Mouse (Mus musculus) testis, postnatal 14 days (tissue): Measurements from ENCODE around the gene Evi5.
"Not testable (repeated sequence)": the region's sequence is repeated elsewhere in the genome, so short reads cannot be mapped to it uniquely, and the experiment has no call there.

ENCODE experiments used
- DNase-seq: peaks from one replicate; pipeline ENCODE4 v3.0.0; 2021; ENCODE audit warnings: low spot score

Gene Evi5

DNA sequence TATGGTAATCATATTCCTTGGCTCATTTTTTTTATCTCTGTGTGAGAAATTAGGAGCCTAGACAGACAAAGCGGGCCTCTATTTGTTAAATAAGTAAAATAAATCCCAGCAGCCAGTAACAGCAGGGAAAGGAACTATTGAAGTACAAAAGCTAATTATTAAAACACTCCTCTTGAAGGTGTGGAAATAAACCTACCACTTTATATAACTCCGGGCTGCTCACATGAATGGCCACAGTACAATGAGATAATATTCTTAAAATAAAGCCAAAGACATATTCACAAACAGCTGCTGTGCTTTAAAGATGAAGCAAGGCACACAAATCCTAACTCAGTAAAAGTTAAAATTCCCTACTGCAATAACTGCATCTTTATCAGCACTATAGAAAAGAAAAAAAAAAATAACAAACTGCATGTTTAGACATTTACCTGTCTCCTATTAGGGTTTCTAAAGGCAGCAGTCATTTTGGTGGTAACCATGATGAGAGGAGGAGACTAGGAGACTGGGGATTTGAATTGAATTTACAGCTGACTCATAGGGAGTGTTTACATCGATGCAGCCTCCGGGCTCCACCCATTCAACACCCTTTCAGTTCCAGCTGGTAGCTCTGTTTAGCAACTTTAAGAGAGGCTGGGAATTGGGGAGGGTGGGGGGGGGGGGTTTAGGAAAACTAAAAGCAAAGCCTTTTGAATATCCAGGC lies at the start of gene Evi5:
TSS of gene Evi5 (minus strand) at position 547 of the 700 bp plus-strand sequence.
- DNase-seq: no peak

DNA sequence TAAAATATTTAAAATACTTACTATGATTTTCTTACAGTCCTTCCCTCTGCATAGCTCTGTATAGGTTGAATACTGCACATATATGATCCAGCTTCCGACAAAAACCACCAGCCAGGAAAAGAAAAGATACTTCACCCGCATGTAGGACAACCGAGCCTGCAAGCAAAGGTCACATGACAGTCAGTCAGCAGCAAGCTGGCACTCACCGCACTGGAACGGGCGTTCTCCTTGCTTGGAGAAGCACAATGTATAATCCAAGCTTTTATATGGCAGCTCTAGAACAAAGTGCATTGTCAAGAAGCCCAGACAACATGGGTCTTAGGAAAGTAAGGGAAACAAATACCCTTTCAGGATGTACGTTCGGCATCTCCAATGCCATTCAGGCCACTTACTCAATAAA lies 49.7 kb upstream of the Evi5 start:
- DNase-seq: no peak

DNA sequence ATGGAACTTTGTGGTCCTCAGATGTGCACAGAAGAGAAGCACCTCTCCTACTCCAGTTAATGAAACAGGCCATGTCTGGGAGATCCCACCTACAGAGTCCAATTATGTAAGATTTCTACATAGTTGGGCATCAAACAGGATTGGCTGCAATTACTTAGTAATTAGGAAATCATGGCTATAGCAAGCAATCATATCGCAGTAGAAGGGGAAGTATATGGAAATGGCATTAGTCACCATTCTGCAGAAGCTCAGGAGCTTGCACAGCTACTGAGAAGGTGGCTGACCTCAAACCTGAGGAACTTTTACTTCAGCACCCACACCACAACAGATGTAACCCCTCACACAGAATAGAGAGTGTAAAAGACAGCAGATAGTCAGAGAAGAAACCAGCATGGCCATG lies 47.9 kb upstream of the Evi5 start:
- DNase-seq: no peak

DNA sequence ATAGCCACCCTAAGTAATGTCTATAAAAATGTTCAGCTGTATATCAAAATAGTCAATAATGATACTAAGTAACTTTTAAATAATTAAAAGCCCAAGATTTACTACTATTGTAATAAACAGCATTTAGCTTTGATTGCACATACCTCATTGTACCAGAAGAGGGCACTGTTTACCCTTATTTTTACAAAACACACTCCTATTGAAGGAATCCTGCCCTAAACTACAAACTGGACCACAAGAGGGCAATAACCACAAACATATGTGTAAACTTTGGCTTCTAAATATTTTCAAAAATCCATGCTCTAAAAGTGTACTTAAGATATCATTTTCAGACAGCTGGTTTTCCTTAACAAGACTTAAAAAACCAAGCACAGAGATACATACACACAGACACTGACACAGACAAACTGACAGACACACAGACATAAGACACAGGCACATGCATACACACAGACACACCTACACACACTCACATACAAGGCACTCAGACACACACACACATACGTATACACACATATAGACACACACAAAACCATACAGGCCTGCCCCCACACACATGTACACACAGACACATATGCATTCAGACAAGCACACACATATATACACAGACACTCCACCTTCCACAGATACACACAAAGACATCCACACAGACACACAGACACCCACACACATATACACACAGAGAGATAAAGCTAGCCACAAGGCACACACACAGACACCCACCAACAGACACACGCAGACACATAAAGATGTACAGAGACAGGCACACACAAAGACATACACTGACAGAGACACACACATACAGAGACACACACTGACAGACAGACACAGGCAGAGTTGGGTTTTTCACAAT lies 46.7 kb upstream of the Evi5 start:
- DNase-seq: no peak

DNA sequence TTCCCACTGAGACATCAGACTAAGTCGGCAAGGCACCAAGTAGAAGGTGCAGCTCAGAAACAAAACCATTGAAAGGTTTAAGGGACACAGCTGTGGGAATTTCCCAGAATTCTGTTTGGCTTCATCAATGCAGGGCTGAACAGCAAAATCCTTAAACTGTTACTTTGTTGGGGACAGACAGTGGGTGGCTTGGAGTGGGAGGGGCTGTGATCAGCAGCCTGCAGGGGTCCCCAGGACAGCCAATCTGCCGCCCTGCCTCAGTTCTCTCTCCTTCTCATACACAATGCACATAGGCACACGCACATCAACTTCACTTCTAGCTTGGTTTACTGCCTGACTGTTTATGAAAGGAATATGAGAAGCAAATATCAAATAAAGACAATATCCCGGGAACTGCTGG lies 40.4 kb upstream of the Evi5 start:
- no peak for DNase-seq

DNA sequence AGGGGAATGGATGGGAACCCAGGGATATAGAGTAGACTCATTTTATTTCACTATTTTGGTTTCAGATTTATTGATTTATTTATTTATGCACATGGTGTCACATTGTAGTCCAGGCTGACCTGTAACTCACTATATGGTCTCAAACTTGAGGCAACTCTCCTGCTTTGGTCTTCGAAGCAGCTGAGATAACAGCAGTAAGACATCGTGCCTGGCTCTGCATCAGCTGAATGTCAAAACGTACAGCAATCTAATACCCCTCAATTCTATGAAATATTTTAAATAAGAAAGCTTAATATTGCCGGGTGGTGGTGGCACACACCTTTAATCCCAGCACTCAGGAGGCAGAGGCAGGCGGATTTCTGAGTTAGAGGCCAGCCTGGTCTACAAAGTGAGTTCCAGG lies 36.1 kb upstream of the Evi5 start:
- DNase-seq: no peak

DNA sequence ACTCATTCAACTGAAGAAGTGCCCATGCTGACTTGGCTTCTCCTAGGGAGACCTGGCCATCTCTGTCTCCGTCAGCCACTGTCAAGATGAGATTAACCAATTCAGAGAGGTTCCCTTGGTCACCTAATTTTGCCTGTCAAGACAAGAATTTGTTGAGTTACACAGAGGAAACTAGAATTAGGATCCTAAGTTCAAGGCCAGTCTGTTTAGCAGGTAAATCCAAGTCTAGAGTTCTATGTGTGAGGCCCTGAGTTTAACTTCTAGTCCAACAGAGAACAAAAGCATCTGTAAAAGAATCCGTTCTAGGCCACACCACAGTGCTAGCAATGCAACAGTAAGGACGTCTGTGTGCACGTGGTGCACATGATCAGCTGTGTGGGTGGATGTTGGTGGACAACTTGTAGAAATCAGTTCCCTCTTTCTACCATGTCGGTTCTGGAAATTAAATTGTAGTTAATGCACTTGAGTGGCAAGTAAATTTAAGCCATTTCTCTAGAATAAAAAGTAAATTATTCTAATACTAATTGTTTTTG lies 35.2 kb upstream of the Evi5 start:
- no peak for DNase-seq

DNA sequence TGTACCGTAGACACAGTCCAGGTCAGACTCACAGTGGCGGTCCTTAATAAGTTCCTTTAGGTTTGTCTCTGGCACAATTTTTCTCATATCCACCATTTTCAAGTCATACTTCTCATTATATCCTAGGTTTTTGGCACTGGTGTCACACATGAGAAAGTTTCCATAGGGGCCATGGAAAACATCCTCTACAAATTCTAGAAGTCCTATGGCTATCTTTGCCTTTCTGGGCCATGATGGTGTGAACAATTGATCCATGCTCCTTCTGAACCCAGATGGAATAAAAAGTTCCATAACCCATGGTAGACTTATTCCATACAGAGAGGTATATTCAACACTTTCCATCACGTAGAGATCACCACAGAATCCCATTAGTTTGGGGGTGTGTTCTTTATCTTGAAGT lies 34.8 kb upstream of the Evi5 start:
- no peak for DNase-seq

DNA sequence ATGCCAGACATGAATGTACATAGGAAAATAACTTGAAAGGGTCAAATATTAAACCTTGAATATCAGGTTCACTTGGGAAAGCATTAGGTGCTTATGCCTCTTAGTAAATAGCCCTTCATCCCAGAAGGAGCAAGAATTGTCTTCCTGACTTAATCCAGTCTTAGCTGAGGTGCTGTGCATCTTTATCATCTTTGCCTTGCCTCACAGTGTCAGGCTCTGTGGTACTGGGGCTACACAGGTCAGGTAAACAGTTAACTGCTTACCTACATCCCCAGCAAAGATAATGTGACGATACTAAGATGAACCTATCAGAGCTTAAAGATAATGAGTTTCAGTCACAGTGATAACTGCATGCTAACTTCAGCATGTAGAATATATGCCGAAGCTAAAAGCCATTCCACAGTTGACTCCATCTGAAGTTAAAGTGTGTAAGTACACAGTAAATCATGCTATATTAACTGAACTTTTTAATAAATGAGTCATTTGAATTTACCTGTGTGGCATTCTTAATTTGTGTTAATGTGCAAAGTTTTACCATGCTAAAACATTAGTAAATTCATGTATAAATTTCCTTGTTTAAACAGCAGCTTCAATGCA lies 33.7 kb upstream of the Evi5 start:
- DNase-seq: no peak

DNA sequence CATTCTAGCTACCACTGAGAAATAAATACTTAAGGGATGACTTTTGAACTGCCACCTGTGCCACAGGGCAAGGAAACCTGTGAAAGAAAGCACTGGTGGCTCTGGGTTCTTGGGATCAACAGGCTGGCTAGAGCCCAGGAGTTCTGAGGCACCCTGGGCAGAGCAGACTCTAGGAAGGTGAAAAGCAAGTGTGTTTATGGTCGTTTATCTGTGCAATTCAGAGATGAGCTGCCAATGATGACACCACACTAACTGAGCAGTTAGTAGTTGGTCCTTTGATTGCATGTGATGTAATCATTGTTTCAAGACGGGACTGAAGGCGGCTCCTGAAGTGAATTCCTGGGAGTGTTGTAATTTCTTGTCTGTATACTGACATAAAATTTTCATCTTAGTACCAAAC lies 29.4 kb upstream of the Evi5 start:
- no peak for DNase-seq

DNA sequence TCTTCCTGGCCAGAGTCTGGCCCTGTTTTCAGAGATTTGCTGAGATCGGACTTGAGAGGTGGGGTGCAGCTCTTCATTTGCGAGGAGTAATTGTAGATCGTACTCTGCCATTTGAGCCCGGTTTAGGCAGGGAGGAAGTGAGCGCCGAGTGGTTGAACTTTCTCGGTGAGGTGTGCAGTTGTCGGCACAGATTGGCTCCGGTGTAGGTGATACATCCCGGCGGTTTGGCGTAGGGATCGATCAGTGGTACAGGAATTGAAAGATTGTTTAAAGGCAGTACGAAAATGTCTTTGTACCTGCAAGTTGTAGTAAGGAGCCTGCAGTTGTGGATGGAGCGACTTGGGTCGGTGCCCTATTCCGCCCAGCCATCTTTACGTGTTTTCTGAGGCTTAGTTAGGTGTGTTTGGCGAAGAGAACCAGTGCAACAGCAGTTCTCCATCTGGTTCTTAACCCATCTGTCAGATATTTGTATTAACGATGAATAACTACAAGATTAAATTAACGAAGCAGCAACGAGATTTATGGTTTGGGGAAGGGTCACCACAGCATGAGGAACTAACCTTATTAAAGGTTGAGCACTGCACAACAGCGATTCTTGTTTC lies 26.2 kb upstream of the Evi5 start:
- no peak for DNase-seq

DNA sequence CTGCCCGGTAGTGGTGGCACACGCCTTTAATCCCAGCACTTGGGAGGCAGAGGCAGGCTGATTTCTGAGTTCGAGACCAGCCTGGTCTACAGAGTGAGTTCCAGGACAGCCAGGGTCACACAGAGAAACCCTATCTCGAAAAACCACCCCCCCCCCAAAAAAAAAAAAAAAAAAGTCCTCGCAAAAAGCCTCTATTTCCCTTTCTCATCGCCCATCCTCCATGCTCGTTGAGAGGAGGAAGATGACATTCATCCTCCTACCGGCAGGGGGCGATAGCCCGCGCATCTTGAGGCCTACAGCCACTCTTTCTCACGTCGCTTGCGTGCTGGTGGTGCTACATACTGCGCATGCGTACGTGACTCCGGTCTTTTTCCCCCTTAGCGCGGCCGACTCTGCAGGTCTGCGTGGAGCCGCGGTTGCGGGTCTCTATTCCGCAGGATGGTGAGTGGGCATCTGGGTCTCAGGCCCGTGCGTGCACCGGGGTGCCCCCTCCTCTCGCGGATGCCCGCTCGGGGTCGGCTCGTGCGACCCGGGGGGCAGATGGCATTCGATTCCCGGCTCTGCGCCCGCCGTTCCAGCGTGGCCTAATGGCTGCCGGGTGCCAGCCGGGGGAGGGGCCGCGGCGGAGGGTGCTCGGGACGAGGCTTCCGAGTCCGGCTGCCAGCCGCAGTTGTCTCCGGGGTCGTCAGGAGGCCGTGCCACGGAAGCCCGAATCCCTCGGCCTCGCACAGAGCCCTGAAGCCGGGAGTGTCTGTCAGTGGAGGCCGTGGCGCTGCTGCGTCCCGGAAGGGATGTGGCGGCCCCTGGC lies 25.5 kb upstream of the Evi5 start, which contains the start of gene Rpl5:
TSS of gene Rpl5 (plus strand) at position 297 of the 808 bp plus-strand sequence.
- peak; percentile 96 for DNase-seq

DNA sequence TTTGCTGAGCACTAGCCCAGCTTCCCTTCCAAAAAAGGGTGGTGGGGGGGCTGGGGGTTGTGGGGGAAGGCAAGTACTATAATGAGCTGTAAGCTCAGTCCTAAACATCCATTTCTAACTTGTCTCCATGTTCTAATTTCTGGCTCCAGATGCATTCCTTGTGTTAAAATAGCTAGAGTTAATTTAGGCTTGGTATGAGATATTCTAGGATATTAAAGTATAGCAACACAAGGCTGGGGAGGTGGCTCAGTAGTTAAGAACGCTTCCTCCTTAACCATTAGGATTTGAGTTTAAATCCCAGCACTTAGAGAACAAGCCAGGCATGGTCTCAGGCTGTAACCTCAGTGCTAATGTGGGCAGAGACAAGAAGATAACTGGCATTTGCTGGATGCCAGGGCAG lies 21.4 kb upstream of the Evi5 start:
- no peak for DNase-seq

DNA sequence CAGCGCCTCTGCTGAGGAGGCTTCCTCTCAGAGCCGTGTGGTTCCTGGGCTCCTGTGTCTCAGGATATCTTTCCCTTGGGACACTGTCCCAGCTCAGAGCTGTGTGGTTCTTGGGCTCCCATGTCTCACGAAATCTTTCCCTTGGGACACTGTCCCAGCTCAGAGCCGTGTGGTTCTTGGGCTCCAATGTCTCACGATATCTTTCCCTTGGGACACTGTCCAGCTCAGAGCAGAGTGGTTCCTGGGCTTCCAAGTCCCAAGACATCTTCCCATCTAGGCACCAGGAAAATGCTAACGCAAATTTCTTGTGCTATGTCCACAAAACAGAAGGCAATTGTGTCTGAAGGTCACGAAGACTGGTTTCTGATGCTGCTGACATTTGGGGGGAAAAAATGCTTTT lies 19.8 kb upstream of the Evi5 start:
- peak; percentile 43 for DNase-seq

DNA sequence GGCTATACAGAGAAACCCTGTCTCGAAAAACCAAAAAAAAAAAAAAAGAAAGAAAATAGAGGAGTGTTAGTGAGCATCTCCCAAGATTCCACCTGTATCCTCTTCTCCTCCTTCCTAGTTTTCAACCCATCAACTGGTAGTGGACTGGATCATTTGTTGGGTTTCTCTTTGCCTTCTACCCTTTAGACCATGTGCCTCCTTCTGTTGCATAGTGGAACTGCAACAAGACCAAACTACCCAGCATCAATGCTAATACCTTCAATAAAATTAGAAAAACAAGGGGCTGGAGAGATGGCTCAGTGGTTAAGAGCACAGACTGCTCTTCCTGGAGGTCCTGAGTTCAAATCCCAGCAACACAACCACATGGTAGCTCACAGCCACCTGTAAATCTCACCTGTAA lies 16.6 kb upstream of the Evi5 start:
- not testable (repeated sequence) for DNase-seq

DNA sequence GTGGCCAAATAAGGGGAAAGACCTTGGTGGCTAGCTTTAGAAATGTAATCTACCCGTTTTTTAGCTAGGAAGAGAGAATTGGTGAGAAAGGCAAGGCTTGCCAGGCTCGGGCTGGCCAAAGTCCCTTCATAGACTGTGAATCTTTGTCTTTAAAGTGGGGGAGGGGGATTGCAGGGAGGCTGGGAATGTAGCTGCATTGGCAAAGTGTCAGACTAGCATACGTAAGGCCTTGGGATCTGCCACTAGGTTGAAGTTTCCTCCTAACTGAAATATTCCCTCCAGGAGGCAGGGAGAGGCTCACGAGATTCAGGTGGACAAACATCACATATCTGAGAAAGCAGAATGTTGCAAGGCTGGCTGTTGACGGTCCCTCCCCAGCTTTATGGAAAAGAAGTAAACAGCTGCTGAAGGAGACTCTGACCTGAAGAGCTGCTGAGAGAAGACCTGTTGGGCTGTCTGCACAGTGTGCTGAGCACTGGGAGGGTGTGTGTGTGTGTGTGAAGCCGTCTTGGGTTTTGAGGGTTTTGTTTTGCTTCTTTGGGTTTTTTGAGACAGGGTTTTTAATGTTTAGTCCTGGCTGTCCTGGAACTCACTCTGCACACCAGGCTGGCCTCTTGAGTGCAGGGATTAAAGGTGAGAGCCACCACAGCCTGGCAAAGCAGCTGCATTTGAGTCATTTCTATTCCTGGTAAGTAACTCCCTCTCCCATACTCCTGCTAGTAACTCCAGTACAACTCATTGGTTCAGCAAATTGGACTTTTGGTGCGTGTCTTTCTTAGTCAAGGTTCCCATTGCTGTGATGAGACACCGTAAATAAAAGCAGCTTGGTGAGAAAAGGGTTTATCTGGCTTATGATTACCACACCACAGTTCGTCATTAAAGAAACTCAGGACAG lies 15.3 kb upstream of the Evi5 start:
- no peak for DNase-seq

DNA sequence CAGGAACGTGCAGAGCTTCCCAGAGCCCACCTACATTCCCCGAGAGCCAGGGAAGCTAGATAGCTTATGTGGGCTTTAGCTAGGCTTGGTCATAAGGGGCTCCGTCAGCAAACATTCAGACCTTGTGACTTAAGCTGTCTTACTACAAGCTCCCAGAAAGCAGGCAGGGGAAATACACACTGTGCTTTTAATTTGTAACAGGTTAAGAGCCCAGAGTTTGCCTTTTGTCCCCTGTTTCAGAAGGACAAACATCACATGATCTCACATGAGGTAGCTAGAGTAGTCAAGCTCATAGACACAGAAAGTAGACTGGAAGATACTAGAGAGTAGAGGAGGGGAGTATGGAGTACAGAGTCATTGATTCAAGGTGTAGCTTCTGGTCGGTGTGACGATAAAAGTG lies 5.8 kb upstream of the Evi5 start:
- DNase-seq: no peak

DNA sequence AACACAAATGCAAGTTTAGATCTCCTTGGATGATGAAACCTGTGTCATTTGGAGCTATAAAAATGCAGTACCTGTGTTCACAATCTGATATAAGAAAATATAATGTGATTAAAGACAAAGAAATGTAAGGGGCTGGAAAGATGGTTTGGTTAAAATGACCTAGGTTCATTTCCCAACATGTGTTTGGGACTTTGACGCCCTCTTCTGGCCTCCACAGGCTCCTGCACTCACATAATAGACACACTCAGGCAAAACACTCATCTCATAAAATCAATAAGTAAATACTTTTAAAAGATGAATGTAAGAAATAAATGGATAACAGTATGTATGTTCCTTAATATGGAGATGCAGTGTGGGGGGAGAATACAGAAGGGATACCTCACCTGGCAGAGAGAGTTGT lies 2.1 kb upstream of the Evi5 start:
- DNase-seq: no peak

DNA sequence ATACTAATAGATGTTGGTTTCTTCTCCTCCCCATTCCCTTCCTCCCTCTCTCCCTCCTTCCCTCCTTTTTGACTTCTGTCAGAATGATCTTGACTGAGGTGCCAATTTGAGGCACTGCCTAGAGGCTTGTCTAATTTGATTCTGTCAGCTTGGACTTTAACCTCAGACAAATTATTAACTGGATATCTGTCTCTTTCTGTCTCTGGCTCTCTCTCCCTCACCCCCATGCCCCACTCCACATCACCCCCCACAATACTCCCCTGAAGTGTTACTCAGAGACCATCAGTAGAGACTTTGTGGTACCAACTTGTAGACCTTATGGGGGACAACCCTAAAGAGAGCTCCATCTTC lies 329 bp upstream of the Evi5 start:
- no peak for DNase-seq

DNA sequence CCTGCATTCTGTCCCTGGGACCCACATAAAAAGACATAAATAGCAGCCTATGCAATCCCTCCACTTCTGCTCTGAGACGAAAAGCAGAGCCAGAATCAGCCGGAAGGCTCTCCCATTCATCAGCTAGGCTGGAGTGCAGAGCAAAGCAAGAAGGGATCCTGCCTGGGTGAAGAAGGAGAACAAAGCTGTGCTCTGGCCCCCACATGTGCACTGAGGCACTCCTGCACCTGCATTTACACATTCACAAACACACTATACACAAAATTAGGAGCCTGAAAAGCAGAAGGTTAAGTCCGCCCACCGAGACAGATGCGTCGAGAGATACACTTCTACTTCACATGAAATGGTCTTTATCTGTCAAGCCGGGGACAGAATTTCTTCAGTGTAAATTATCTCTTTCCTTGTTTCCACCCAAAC lies 1.0 kb downstream of the Evi5 start:
- DNase-seq: no peak

DNA sequence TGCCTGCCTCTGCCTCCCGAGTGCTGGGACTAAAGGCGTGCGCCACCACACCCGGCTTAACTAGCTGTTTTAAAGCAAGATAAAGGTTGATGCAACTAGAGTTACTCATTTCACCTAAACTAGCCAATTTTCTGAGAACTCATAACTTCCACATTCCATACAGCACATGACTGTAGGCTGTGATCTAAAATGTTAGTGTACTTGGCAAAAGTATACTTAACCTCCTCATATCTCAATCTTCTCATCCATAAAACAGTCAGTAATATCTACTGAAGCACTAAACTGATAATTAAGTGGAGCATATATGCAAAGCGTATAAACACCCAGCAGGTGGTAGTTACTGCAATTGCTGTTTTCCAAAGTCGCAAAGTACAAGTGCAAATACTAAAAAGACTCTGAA lies 1.6 kb downstream of the Evi5 start:
- DNase-seq: no peak
